Mouse (Mus musculus) liver, embryonic 14.5 days (tissue): ENCODE measurements around the gene Mkrn2.

ENCODE experiments used
- CTCF ChIP-seq: IDR thresholded peaks from 2 replicates; pipeline ENCODE4 v1.5.1; 2016; ENCODE audit warnings: antibody characterized with exemption, low read depth, control low read depth
- EP300 ChIP-seq: IDR thresholded peaks from 2 replicates; pipeline ENCODE4 v1.6.1; 2016; ENCODE audit warnings: antibody characterized with exemption, low read depth

GRCm38 (mm10) chr6:115595667-115596066 lies 6.0 kb upstream of the Mkrn2 start:
- TF ChIP-seq CTCF, result no peak
- TF ChIP-seq EP300, result no peak
